Mouse (Mus musculus) thymus, postnatal 25 days (tissue): ENCODE data around the gene Psmd3.
"Not testable (repeated sequence)": the region's sequence is repeated elsewhere in the genome, so short reads cannot be mapped to it uniquely, and the experiment has no call there.

Experiments used
- DNase-seq: peaks from one replicate; pipeline ENCODE4 v3.0.0; 2022

Psmd3 gene

GRCm38 (mm10) chr11:98681786-98682745, at the start of gene Psmd3:
Gene Psmd3, plus strand, starts transcription at chr11:98682554.
- DNase-seq, result peak; percentile 97

GRCm38 (mm10) chr11:98635312-98635970, 46.9 kb upstream of the Psmd3 start:
- DNase-seq, result peak; percentile 51

DNA sequence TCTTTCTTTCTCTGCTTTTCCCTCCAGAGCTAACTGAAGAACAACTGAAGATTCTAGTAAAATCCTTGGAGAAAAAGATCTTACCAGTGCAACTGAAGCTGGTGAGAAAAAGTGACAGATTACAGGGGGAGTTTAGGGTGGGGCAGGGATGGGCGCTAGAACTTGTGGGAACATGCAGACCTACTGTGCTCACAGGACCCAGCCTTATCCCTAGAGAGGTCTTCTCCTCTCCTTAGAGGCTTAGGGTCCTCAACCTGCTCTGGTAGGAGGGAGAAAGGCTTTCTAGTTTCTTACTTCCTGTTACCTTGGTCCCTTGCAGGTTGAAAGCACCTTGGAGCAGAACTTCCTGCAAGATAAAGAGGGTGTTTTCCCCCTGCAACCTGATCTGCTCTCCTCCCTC, 44.9 kb upstream of the Psmd3 start:
- DNase-seq, result no peak

DNA sequence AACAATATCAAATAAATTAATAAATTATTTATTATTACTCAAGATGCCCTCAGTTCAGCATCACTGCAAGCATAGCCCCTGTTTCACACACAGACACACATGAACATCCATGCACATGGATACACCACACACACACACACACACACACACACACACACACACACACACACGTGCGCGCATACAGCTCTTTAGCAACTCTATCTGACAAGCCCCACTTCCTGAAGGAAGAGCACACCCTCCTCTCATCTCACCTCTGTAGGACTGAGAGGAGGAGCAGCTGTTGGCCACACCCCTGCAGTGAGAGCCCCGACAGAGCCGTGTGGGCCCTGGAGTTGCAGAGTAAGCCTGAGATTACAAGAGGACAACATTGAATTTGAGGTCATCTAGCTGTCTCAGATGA, 42.3 kb upstream of the Psmd3 start:
- no peak for DNase-seq

- no peak for DNase-seq
Measured at GRCm38 (mm10) chr11:98644757-98645156, 37.6 kb upstream of the Psmd3 start.

- no peak for DNase-seq
Measured at GRCm38 (mm10) chr11:98645946-98646345, 36.4 kb upstream of the Psmd3 start.

- no peak for DNase-seq
Measured at GRCm38 (mm10) chr11:98646459-98646858, 35.9 kb upstream of the Psmd3 start, which contains the start of gene Gsdma2. Gene Gsdma2, plus strand, starts transcription at chr11:98646759.

DNA sequence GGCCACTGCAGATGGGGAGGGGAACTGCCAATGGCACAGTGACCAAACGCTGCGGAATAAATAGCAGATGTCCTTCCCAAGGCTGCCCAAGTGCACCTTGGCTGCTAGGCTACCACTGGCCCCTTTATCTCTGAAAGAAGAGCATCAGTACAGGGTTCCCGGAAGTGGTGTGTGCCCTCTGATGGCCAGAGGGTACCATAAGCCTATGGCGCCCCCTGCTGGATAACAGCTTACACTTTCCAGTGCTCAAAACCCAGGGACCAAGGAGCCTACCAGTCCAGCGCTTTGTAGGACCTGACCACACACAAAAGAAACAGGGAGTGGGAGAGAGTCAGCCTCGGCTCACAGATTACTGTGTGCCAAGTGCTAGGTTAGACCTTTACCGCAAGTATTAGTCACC, 27.3 kb upstream of the Psmd3 start:
- DNase-seq, result peak; percentile 64

DNA sequence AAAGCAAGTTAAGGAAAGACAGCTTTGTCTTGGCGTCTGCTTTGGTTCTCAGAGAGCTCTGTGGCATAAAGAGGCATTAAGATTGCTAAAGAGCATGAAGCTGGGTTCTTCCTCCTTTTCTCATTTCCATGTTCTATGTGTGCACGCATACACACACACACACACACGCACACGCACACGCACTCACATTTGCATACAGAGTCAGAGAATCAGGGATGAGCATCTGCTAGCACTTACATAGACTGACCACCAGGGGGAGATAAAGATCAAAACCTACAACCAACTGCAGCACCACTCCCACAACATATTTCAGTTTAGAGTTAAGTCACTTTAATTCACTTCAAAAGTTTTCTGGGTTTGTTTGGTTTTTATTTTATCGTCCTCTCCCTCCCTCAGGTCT, 21.8 kb upstream of the Psmd3 start:
- DNase-seq, result peak; percentile 31

- no peak for DNase-seq
Measured at GRCm38 (mm10) chr11:98664091-98664490, 18.3 kb upstream of the Psmd3 start, which contains the start of gene Gsdma. Gene Gsdma, plus strand, starts transcription at chr11:98664351.

DNA sequence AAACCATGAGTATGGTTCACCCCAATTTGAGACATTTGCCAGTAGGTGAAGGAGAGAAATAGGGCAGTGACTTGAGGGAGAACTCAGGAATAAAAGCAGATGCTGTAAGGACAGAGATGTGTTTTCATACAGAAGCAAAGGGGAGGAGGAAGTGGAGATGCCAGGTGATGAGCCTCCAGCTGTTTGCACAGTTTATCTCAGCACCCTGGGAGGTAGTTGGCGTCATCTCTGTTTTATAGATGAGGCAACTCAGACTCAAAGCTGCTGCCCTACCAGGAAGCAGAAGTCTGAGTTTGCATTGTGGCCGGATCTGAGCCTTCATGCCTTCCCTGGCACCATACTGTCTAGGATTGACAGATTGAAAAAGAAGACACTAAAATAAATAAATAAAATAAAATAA, 13.4 kb upstream of the Psmd3 start:
- DNase-seq, result no peak

- no peak for DNase-seq
Measured at GRCm38 (mm10) chr11:98671284-98671815, 11.0 kb upstream of the Psmd3 start.

- no peak for DNase-seq
Measured at GRCm38 (mm10) chr11:98671857-98672256, 10.5 kb upstream of the Psmd3 start.

DNA sequence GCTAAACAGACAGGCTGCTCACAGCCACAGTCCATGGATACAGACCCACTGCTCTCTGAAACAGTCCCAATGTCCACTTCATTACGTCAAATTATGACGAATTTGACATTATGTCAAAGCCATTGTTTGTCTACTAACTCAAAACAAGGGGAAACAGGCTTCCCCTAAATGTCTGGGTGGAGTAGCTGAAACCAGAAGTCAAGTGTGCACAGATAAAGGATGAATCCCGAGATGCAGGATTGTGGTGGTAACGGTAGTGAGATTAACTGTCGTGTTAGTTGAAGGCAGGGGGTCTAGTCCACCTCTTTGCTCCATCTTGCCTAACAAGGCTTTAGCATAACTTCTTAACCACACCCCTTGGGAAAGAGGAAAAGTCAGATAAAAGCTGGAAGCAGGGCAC, 9.9 kb upstream of the Psmd3 start:
- no peak for DNase-seq

DNA sequence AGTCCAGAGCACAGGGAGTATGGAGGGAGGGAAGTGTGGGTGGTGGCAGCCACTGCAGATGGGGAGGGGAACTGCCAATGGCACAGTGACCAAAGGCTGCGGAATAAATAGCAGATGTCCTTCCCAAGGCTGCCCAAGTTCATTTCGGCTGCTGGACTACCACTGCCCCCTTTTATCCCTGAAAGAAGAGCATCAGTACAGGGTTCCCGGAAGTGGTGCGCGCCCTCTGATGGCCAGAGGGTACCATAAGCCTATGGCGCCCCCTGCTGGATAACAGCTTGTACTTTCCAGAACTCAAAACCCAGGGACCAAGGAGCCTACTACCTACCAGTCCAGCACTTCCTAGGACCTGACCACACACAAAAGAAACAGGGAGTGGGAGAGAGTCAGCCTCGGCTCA, 9.2 kb upstream of the Psmd3 start:
- DNase-seq, result peak; percentile 71

DNA sequence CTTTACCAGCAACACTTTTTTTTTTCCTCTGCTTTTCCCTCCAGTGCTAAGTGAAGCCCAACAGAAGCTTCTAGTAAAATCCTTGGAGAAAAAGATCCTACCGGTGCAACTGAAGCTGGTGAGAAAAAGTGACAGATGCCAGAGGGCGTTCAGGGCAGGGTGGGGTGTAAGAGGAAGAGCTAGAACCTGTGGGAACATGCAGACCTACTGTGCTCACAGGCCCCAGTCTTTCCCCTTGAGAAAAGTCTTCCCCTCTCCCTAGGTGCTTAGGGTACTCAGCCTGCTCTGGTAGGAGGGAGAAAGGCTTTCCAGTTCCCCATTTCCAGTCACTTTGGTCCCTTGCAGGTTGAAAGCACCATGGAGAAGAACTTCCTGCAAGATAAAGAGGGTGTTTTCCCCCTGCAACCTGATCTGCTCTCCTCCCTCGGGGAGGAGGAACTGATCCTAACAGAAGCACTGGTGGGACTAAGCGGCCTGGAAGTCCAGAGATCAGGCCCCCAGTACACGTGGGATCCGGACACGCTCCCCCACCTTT, 6.5 kb upstream of the Psmd3 start:
- DNase-seq, result no peak

- DNase-seq, result no peak
Measured at GRCm38 (mm10) chr11:98680023-98680422, 2.3 kb upstream of the Psmd3 start.

DNA sequence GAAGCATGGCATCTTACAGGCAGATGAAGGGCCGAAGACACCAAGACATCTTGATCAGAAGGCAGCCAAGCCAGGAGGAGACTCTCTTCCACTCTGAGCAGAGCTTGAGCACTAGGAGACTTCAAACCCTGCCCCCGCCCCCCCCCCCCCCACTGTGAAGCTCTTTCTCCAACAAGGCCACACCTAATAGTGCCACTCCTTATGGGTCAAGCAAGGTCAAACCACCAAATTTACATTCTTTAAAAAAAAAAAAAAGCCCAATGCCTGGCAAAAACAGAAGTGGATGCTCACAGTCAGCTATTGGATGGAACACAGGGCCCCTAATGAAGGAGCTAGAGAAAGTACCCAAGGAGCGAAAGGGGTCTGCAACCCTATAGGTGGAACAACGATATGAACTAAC, 1.8 kb upstream of the Psmd3 start:
- DNase-seq, result not testable (repeated sequence)

DNA sequence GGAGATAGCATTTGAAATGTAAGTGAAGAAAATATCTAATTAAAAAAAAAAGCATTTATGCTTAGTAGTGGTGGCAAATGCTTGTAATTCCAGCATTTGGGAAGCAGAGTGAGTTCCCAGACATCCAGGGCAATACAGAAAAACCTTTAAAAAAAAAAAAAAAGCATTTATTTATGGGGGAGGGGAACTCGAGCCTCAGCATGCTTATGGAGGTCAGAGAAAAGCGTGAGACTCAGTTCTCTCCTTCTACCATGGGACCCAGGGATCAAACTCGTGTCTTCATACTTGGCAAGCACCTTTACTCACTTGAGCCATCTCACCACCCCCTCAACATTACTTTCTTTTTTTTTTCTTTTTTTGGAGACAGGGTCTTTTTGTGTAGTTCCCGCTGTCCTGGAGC, 1.2 kb upstream of the Psmd3 start:
- DNase-seq, result no peak

GRCm38 (mm10) chr11:98682811-98683210, 457 bp downstream of the Psmd3 start:
- DNase-seq, result no peak

DNA sequence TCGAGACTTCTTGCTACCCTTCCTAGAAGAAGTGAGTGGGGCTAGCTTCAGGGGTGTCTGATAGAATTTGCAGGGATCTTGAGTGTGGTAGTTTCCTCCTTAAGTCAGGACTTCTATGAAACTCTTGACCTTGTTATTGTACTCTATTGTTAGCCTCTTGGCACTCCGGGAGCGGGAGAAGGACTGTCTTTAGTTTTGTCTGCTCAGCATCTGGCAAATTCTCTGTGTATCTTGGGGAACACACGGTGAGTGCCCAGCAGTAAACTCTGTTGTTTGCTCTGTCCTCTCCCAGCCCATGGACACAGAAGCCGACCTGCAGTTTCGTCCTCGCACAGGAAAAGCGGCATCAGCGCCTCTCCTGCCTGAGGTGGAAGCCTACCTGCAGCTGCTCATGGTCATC, 3.3 kb downstream of the Psmd3 start:
- no peak for DNase-seq

GRCm38 (mm10) chr11:98686976-98687375, 4.6 kb downstream of the Psmd3 start:
- DNase-seq, result no peak

GRCm38 (mm10) chr11:98688009-98688408, 5.7 kb downstream of the Psmd3 start:
- no peak for DNase-seq

- peak; percentile 84 for DNase-seq
Measured at GRCm38 (mm10) chr11:98693201-98693600, 10.8 kb downstream of the Psmd3 start.
